Mouse (Mus musculus): Measurements from ENCODE around the gene Actg1.

DNA sequence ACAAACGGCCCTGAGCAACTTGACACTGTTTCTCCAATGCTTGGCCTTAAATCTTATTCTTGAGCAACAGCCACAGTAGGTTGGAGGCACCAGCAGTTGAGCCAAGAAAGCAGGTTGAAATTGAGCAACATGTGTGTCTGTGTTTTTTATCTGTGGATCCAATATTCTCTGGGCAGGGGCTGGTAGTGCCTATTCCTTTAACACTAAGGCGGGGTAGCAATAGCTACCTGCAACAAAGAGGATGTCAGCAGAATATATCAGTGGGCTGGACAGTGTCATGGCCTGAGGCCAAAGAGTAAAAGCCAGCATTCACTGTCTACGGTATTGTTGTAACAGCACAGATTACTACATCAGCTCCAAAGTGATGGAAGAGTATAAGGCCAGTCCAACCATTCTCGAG lies 47.3 kb upstream of the Actg1 start:
- no peak for TF ChIP-seq CTCF (conservative IDR thresholded peaks at IDR 0.05; ENCODE audit: low read length)
- no peak for TF ChIP-seq POU5F1 (IDR thresholded peaks at IDR 0.05; ENCODE audit: borderline replicate concordance, low read length)
- no peak for TF ChIP-seq NANOG (IDR thresholded peaks at IDR 0.05; ENCODE audit: borderline replicate concordance, low read length)
